Mouse (Mus musculus) left cerebral cortex, postnatal 4 days (tissue): ENCODE measurements around the gene Atp6v0e. TPM values are rescaled to one million over a fixed set of nuclear protein-coding genes. Genes with fewer than 3 reads are reported as not detected.

ENCODE experiments used
- DNase-seq: peaks from one replicate; pipeline ENCODE4 v3.0.0-alpha.2; 2022
- intact Hi-C: fragments of 180-260 bp; cut with DNase I; formaldehyde crosslinking; loops from one replicate; pipeline ENCODE4 v1.15.1; 2025
- total RNA-seq, 2 experiments: library from RNA; stranded (reverse); gene quantifications; 2 replicates each; pipeline ENCODE4 v1.2.3; 2021

The Atp6v0e gene
- total RNA-seq, 2 experiments from 2014 or later: 29.4 to 31.3 TPM

DNA sequence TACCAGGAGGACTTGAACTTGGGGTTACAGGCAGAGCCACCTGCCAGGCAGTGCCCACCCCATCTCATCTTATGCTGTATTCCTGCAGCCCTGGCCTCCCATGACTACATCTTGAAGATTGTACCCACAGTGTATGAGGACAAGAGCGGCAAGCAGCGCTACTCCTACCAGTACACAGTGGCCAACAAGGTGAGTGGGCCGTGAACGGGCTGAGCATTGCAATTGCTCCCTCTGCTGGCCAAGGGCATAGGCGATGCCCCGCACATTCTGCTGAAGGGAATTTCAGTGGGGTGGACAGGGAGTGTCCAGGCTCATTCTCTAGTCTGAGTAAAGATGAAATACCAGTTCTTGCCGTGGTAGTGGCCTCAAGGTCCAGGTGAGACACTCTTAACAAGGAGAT is 24.4 kb upstream of the Atp6v0e start:
- peak; percentile 83 for DNase-seq
- intact Hi-C loops: loop anchor here (2.0 kb wide), 1 partner anchor 172 kb away; no protein-coding TSS in a partner anchor

GRCm38 (mm10) chr17:26639791-26640190 is 23.2 kb upstream of the Atp6v0e start:
- intact Hi-C loops: loop anchor here (2.0 kb wide), 1 partner anchor 173 kb away; no protein-coding TSS in a partner anchor
- no peak for DNase-seq

DNA sequence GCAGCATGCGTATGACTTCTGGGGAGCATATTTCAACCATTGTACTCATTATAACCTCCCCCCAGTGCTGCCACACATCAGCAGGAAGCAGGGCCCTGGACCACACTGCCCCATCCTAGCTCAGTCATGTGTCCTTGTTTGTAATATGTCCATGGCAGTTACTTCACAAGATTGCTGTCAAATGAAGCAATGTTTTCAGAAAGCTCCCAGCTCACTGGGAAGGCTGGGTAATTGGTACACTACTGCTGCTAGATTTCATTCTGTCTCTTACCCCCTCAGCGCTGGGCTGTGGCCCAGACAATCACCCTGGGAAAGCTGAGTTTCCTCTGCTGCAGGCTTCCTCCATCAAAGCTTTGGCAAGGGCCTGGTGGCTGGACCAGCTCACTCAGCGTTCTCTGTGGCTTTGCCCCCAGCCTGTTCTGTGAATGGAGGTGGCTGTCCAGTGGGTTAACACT is 22.7 kb upstream of the Atp6v0e start:
- no peak for DNase-seq
- intact Hi-C loops: no loop called here

DNA sequence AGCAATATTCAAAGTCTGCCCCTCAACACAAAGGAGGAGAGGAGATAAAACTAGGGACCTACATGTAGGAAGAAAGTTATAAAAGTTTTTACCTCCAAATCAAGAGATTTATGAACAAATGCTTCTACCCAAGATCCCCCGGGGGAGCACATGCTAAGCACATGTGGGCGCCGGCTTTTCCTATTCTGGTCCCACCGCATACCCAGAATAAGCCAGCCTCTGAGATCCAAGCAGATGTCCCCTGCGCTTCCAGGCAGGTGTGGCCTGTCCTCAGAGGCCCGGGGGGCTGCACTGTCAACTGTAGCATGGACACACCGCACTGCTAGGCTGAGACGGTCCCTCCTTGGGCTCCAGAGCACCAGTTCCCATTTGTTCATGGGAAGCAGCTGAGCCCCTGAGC is 19.6 kb upstream of the Atp6v0e start:
- no peak for DNase-seq
- intact Hi-C loops: no loop called here

- DNase-seq: no peak
- intact Hi-C loops: no loop called here
Observed at GRCm38 (mm10) chr17:26643993-26644392, 19.0 kb upstream of the Atp6v0e start.

- peak; percentile 59 for DNase-seq
- intact Hi-C loops: no loop called here
Observed at GRCm38 (mm10) chr17:26644509-26645410, 18.3 kb upstream of the Atp6v0e start.

GRCm38 (mm10) chr17:26645411-26645854 is 17.6 kb upstream of the Atp6v0e start:
- intact Hi-C loops: no loop called here
- DNase-seq: no peak

- intact Hi-C loops: no loop called here
- no peak for DNase-seq
Observed at GRCm38 (mm10) chr17:26647283-26647682, 15.7 kb upstream of the Atp6v0e start.

DNA sequence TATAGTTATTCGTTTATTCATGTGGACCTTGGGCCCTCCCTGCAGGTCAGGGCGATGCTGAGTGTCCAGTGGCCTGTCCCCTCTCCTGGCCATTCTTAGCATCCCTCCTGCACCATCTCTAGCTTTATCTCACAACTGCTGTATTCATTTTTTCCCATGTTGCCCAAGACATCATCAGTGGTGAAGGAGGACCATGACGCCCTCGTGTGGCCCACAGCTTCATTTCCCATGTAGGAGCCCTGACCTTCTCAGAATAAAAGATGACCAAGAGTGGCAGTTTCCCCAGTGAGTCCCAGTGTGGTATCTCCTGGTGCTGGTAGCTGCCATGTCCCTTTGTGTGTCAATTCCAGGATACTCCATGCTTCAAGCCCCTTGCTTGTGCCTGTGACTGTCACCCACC is 13.5 kb upstream of the Atp6v0e start:
- no peak for DNase-seq
- intact Hi-C loops: no loop called here

GRCm38 (mm10) chr17:26650451-26651363 is 12.3 kb upstream of the Atp6v0e start:
- no peak for DNase-seq
- intact Hi-C loops: no loop called here

- DNase-seq: no peak
- intact Hi-C loops: no loop called here
Observed at GRCm38 (mm10) chr17:26658854-26659572, 4.0 kb upstream of the Atp6v0e start.

GRCm38 (mm10) chr17:26659573-26659915 is 3.5 kb upstream of the Atp6v0e start:
- intact Hi-C loops: no loop called here
- no peak for DNase-seq

DNA sequence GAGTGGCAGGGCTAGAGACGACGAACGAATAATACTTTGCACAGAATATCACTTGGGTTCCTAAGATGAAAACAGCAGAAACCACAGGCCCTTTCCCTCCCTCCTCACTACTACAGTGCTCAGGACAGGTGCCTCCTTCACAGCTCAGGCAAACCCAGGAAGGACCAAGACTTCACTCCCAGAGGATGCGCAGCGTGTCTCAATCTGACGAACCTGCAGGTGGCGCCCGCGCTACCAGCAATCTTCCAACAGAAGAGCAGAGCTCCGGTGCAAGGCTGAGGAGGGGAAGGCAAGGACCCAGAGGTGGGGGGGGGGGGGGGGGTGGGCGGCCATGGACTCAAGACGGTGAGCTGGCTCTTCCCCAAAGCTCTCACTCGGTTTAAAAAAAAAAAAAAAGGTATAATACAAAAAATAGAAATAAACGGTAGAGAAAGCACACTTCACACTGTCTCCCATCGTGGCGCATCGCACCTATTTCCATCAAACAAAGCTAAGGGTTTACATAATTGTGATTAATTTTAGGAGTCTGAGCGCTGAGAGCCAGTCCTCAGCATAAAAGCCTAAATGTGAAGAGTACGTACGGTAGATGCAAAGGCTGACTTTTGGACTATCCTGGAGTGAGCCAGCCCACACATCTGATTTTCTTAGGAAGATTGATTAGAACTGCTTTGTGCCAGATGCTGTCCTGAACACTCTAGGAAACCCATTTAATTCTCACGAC is 2.7 kb upstream of the Atp6v0e start:
- peak; percentile 86 for DNase-seq
- intact Hi-C loops: no loop called here

DNA sequence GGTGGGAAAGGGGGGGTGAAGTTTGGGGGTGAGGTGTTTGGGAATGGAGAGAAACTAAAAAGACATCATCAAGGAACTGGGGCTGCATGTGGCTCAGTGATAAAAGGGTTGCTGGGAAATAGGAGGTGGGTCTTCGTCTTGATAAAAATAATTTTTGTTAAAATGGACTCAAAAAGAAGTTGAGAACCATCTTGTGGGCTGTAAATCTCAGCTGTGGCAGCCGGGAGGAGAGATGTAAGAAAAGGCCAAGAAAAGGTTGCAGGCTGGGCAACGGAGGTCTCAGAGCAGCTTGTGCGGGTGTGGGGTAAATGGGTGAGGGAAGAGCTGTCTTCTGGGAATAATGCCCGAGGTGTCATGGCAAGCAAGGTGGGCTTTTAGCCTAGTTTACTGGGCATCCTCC is 827 bp upstream of the Atp6v0e start:
- no peak for DNase-seq
- intact Hi-C loops: no loop called here

- DNase-seq: no peak
- intact Hi-C loops: no loop called here
Observed at GRCm38 (mm10) chr17:26665600-26665999, 2.6 kb downstream of the Atp6v0e start.

- DNase-seq: no peak
- intact Hi-C loops: loop anchor here (10.0 kb wide), 1 partner anchor 214 kb away; no protein-coding TSS in a partner anchor
Observed at GRCm38 (mm10) chr17:26671268-26671667, 8.2 kb downstream of the Atp6v0e start.

DNA sequence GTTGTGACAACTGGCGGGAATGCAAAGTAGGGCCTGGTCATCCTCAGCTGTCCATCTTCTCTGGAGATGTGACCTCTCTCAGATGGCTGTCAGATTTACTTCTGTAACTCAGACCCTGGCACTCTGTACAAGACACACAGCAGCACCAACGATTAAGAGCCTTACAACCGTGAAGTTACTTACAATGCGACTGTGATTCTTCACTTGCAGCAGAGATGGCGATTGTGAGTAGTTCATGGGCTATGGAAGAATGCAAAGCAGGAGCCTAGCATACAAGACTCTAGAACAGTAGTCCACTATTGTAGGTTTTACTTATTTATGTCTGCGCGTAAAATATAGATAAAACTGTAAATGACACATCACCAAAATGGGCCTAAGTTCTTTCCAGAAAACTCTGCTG is 12.8 kb downstream of the Atp6v0e start:
- no peak for DNase-seq
- intact Hi-C loops: loop anchor here (10.0 kb wide), 1 partner anchor 209 kb away; no protein-coding TSS in a partner anchor

- DNase-seq: peak; percentile 89
- intact Hi-C loops: loop anchor here (10.0 kb wide), 1 partner anchor 209 kb away; no protein-coding TSS in a partner anchor
Observed at GRCm38 (mm10) chr17:26676252-26676615, 13.2 kb downstream of the Atp6v0e start.

DNA sequence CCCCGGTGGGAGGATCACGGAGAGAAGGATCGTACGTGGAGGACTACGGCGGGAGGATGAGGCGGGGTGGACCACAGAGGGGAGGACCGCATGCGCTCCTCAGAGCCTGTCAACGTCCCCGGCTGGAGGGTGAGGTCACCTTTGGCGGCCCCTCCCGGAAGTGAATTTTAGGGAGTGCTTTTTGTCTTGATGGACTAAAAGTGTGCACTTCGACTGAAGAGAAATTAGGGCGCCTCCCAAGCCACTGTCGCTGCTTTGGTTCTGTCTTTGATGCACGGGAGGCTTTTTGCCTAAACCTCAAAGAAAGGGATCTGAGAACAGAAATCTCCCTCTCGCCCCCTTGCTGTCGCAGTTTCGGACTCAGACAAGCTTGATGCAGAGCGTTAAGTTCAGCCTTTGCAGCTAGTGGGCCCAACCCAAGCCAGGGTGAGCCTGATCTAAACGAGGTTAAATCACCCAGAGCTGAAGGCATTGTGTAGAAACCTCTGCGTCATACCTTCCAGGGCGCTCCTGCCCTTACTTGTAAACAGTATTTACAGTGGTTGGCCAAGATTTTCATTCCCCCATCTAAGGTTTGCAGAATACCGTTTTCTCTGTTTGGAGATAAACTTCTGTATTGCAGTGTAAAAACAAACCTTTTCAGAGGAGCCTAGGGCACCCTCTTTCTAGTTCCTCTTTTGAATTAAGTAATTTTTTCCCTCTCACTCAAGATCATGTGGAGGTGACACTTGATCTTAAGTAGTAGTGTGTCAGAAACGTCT is 13.8 kb downstream of the Atp6v0e start:
- intact Hi-C loops: loop anchor here (10.0 kb wide), 1 partner anchor 208 kb away; no protein-coding TSS in a partner anchor
- peak; percentile 63 for DNase-seq
